Mouse (Mus musculus) intestine, embryonic 14.5 days (tissue): Measurements from ENCODE around the gene Hoxa6. TPM values are rescaled to one million over a fixed set of nuclear protein-coding genes. Genes with fewer than 3 reads are reported as not detected.

Source experiments
- ATAC-seq: fragments of 200-750 bp; cut with Nextera tagmentation; replicated peaks from 2 replicates; pipeline ENCODE4 v1.8.0; 2017; ENCODE audit warnings: low read depth, moderate number of reproducible peaks, moderate TSS enrichment, moderate library complexity; ENCODE audit not compliant: low FRiP score, low TSS enrichment
- DNase-seq: peaks from one replicate; pipeline ENCODE4 v3.0.0-alpha.2; 2018; ENCODE audit warnings: low spot score
- H3K27ac ChIP-seq: fragments of 300-500 bp; sonication (generic); 2 replicates; pipeline ENCODE4 v1.5.1; 2014; ENCODE audit warnings: low read depth, mild to moderate bottlenecking, control low read depth
- H3K27me3 ChIP-seq: fragments of 300-500 bp; sonication (generic); replicated peaks from 2 replicates; pipeline ENCODE4 v1.6.1; 2014; ENCODE audit warnings: low read length, control low read depth; ENCODE audit not compliant: control insufficient read depth, insufficient read depth
- H3K36me3 ChIP-seq: fragments of 300-500 bp; sonication (generic); 2 replicates; pipeline ENCODE4 v1.6.1; 2014; ENCODE audit warnings: low read length, control low read depth; ENCODE audit not compliant: control insufficient read depth, insufficient read depth
- H3K4me1 ChIP-seq: fragments of 300-500 bp; sonication (generic); replicated peaks from 2 replicates; pipeline ENCODE4 v1.6.1; 2014; ENCODE audit warnings: low read length, control low read depth, mixed read lengths; ENCODE audit not compliant: control insufficient read depth, insufficient read depth
- H3K4me2 ChIP-seq: fragments of 300-500 bp; sonication (generic); 2 replicates; pipeline ENCODE4 v1.6.1; 2014; ENCODE audit warnings: low read length
- H3K4me3 ChIP-seq: fragments of 300-500 bp; sonication (generic); 2 replicates; pipeline ENCODE4 v1.5.1; 2014; ENCODE audit warnings: low read depth, low read length, control low read depth, mixed read lengths
- H3K9ac ChIP-seq: fragments of 300-500 bp; sonication (generic); 2 replicates; pipeline ENCODE4 v1.6.1; 2014; ENCODE audit warnings: mild to moderate bottlenecking, low read length
- H3K9me3 ChIP-seq: fragments of 300-500 bp; sonication (generic); 2 replicates; pipeline ENCODE4 v1.6.1; 2016; ENCODE audit warnings: low read length, control low read depth; ENCODE audit not compliant: control insufficient read depth
- WGBS: fragments of 180-500 bp; shearing (Covaris S2); extraction: QIAGEN DNeasy Blood & Tissue Kit; methylation state at CpG from one replicate; pipeline ENCODE4 v1.1.7; 2014; 5-methylcytosine and 5-hydroxymethylcytosine counted together
- polyA plus RNA-seq: library from polyadenylated mRNA; unstranded; fragments of >200 nt; fragmentation: Nextera tagmentation; extraction: Ambion mirVana; gene quantifications from 2 replicates; pipeline ENCODE4 v1.2.1, GENCODE M21; 2014

The Hoxa6 gene
- polyA plus RNA-seq, 1 experiment from 2014 or later: 2.5 TPM

DNA sequence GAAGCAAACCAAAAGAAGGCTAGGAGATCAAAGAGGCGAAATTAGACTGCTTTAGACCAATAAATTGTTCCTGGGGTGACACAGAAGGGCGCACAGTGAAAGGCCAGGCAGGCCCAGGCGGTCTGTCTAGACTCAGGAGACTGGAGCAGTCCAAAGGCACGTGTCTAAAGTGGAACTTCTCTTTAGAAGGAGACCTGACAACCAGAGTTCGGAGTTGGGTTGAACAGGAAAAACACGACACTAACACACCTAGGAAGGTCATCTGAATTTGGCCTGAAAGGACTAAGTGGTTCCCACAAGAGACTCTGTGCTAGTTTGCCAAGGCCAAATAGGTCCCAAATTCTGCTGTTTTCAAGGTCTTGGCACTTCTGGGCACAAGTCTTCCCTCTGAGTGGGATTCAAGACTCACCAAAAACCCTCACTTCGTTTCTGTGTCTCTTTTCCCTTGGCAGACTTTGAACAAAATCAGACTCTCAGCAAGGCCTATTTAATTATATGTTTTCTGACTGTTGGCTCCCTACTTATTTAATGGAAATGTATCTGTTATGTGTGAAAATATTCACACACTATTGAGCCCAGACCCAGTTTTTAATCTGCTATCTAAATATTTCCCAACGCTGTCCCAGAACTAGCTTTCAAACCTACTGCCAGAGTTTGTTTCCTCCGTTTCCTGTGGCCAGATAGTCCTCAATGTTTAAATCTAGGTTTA, 10.9 kb upstream of the Hoxa6 start:
- H3K9me3 ChIP-seq: no peaks in the 10 kb centered on the region
- WGBS: 54% methylated on average over 9 of the region's 9 CpGs
- no peak overlapping the region for H3K4me3 ChIP-seq
- H3K36me3 ChIP-seq: no peaks in the 10 kb centered on the region
- no peak for DNase-seq
- peaks cover 95% of the 10 kb centered on the region for H3K27me3 ChIP-seq
- ATAC-seq: no peak
- H3K9ac ChIP-seq: no peak overlapping the region
- H3K4me1 ChIP-seq: peaks cover 23% of the 10 kb centered on the region; the same call in 1 of the 2 replicates
- H3K4me2 ChIP-seq: peak overlapping the region; percentile 96
- H3K27ac ChIP-seq: no peak overlapping the region

DNA sequence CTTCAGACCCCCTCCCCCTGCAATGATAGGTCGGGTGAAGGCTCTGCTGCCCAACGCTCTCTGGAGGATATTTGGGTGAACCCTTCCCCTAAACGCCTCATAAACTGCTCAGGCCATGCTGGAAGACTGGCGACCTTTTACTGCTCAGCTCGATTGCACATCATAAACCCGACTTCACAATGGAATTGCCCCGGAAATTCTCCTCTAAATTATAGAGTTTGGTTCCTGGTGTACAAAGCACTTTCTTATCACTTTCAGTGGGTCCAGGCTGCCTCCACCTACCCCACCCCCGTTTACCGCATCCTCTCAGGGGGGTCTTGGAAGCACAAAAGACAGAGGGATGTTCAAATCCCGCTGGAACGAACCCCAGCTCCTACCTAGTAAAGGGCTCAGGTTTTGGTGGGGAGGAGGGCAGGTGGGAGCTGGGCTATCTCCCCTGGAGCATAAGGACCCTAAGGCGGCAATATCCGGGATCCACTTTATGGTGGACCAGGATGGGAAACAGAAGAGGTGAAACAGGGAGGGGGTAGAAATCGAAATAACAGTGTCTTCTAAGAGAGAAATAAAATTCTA, 10.2 kb upstream of the Hoxa6 start:
- Histone ChIP-seq H3K27me3 (peaks cover 95% of the 10 kb centered on the region), H3K27ac (no peak overlapping the region), H3K9me3 (no peaks in the 10 kb centered on the region), H3K9ac (no peak overlapping the region), H3K4me2 (peak overlapping the region; percentile 96; the same call in 1 of the 2 replicates), H3K4me1 (peaks cover 24% of the 10 kb centered on the region; the same call in 1 of the 2 replicates), H3K36me3 (no peaks in the 10 kb centered on the region), H3K4me3 (no peak overlapping the region)
- DNase-seq: no peak
- ATAC-seq: no peak
- 38% methylated on average over 14 of the region's 14 CpGs for WGBS

DNA sequence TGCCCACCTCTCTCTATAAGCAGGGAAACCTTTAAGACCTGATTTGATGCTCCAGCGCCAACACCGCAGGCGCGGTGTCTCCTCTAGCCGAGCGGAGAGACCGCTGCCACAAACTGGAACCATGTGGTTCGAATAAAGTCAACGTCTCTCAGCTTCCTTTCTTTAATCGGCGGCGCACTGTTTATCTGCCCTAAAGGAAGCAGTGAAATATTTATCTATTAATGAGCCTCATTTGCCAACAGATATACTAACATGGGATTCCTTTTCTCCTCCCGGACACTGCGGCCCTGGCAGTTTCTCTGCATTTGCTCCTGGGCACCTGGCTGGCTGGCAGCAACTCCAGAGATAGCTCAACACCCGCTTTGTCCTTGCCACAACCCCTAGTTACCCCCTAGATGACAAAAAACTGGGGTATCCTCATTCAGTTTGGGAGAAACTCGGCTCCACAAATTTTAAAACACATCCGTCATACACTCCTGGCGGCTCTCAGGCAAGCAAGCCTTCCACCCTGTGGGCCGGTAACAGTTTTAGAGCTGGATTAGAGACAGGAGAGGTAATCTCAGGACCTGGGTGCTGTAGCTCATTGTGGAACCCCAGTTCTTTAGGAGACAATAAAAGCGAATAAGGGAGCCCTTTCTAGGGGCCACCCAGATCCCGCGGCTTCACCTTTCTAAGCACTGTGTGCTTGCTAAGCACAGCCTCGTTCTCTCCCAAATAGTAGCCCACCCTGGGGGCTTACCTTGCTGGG, 9.5 kb upstream of the Hoxa6 start:
- Histone ChIP-seq H3K4me1 (peaks cover 27% of the 10 kb centered on the region; the same call in 1 of the 2 replicates), H3K4me3 (peak overlapping the region; percentile 50), H3K27me3 (peaks cover 94% of the 10 kb centered on the region), H3K27ac (peak overlapping the region; percentile 52), H3K9ac (peak overlapping the region; percentile 43), H3K36me3 (no peaks in the 10 kb centered on the region), H3K9me3 (no peaks in the 10 kb centered on the region), H3K4me2 (peak overlapping the region; percentile 64)
- no peak for ATAC-seq
- 17% methylated on average over 23 of the region's 23 CpGs for whole genome bisulfite sequencing
- no peak for DNase-seq

DNA sequence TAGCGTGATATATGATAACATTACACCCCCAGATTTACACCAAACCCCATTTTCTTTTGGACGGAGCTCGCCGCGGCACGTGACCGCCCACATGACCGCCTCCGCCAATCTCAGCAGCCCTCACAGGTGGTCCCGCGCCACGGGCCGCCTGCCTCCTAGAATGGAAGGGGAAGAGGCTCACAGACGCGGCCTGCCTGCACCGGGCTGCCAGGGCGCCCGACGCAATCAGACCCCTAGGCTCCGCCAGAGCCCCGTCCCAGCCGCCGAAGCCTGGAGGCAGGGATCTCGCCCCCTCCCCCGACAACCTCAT, 8.9 kb upstream of the Hoxa6 start:
- WGBS: under 1% methylated on average over 25 of the region's 25 CpGs
- peak overlapping the region; percentile 64 for H3K4me2 ChIP-seq
- peak overlapping the region; percentile 50 for H3K4me3 ChIP-seq
- peaks cover 94% of the 10 kb centered on the region for H3K27me3 ChIP-seq
- H3K4me1 ChIP-seq: peaks cover 31% of the 10 kb centered on the region; the same call in 1 of the 2 replicates
- no peaks in the 10 kb centered on the region for H3K9me3 ChIP-seq
- peak overlapping the region; percentile 57 for H3K9ac ChIP-seq
- ATAC-seq: peak; percentile 71
- no peaks in the 10 kb centered on the region for H3K36me3 ChIP-seq
- H3K27ac ChIP-seq: peak overlapping the region; percentile 55
- peak; percentile 90 for DNase-seq

DNA sequence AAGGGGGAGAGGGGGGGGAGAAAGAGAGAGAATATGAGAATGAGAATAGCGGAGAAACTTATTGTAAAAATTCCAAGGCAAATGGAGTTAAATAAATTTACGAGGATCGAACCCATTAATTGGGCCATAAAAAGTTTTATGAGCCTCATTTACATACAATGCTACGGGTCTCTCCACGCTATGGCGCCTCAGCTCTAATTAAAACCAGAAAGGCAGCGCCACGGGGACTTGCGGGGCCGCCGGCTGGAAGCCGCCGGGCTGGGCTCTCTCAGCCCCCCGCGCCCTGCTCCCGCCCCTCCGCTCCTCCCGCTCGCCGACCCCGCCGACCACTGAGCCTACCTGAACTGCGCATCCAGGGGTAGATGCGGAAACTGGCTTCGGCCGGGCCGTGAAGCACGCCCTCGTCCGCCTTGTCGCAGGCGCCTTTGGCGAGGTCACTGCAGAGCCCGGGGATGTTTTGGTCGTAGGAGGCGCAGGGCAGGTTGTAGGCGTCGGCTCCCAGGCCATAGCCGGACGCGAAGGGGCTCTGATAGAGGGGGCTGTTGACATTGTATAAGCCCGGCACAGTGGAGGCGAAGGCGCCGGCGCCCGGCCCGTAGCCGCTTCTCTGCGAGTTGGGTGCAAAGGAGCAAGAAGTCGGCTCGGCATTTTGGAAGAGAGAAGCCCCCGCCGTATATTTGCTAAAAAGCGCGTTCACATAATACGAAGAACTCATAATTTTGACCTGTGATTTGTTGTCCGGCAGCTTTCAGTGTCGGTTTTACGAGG, 8.4 kb upstream of the Hoxa6 start:
- DNase-seq (no peak), ATAC-seq (0 out of 2 replicates have a peak, but pooled peaks have one; percentile 14)
- peaks cover 31% of the 10 kb centered on the region; the same call in 1 of the 2 replicates for H3K4me1 ChIP-seq
- peak overlapping the region; percentile 57 for H3K9ac ChIP-seq
- peak overlapping the region; percentile 55; the same call in 1 of the 2 replicates for H3K27ac ChIP-seq
- H3K9me3 ChIP-seq: no peaks in the 10 kb centered on the region
- H3K27me3 ChIP-seq: peaks cover 92% of the 10 kb centered on the region
- WGBS: 1% methylated on average over 59 of the region's 60 CpGs
- peak overlapping the region; percentile 64 for H3K4me2 ChIP-seq
- no peaks in the 10 kb centered on the region for H3K36me3 ChIP-seq
- H3K4me3 ChIP-seq: peak overlapping the region; percentile 50

DNA sequence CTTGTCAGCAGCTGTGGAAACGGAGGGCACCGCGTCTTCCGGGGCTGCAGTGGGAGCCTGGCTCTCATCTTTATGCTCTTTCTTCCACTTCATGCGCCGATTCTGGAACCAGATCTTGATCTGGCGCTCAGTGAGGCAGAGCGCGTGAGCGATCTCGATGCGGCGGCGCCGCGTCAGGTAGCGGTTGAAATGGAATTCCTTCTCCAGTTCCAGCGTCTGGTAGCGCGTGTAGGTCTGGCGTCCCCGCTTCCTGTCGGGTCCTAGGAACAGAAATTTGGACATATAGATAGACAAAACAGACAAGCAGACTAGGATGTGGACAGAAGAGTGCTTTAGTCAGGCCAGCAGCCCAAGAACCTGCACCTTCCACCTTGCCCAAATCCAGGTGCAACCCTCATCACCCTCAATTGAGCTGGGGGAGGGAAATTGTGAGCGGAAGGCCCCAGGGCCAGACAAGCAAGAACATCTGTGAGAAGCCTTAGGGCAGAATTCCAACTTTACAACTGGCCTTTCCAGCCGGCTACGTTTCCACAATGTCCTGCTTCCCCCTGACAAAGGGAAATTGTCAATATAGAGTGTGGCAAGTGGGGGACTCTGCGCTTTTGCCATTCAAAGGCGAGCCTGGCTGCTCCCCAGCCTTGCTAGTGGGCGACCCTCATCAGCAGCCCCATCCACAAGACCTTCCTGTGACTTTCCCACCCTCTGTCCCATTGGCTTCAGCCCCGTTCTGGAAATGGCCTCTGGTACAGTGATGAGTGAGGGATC, 7.4 kb upstream of the Hoxa6 start:
- Histone ChIP-seq H3K4me3 (peak overlapping the region; percentile 50), H3K36me3 (no peaks in the 10 kb centered on the region), H3K27ac (no peak overlapping the region), H3K9ac (peak overlapping the region; percentile 57), H3K27me3 (peaks cover 92% of the 10 kb centered on the region), H3K9me3 (no peaks in the 10 kb centered on the region), H3K4me1 (peaks cover 30% of the 10 kb centered on the region; the same call in 1 of the 2 replicates), H3K4me2 (peak overlapping the region; percentile 64)
- ATAC-seq (no peak), DNase-seq (peak; percentile 78)
- WGBS: 5% methylated on average over 30 of the region's 30 CpGs

DNA sequence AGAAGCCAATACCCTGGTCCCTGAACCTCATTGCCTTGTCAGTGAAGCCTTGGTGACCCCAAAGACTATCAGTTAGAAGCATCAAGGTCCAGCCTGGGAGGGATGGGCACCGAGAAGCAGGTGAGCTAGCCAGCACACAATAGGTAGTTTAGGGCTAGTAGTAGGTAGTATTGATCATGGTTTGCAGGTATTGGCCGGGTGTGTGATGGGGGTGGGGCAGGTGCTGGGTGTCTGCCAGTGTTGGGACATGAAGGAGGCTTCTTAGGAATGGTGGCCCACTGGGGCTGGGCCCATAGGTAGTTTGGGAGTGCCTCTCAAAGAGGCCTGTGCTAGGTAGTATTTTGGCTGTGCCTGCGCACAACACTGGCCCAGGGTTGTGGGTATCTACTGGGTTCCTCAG, 6.5 kb upstream of the Hoxa6 start:
- WGBS: 41% methylated on average over 3 of the region's 3 CpGs
- Histone ChIP-seq H3K9ac (no peak overlapping the region), H3K4me1 (peaks cover 25% of the 10 kb centered on the region; the same call in 1 of the 2 replicates), H3K4me3 (no peak overlapping the region), H3K4me2 (peak overlapping the region; percentile 64; the same call in 1 of the 2 replicates), H3K27ac (no peak overlapping the region), H3K36me3 (no peaks in the 10 kb centered on the region), H3K9me3 (no peaks in the 10 kb centered on the region), H3K27me3 (peaks cover 89% of the 10 kb centered on the region)
- no peak for ATAC-seq
- DNase-seq: no peak
